Mouse (Mus musculus) heart, embryonic 12.5 days (tissue): ENCODE data around the gene Ier5. TPM values are rescaled to one million over a fixed set of nuclear protein-coding genes. Genes with fewer than 3 reads are reported as not detected.

Experiments used
- ATAC-seq: fragments of 200-750 bp; cut with Nextera tagmentation; 2 replicates; pipeline ENCODE4 v1.8.0; 2017; ENCODE audit warnings: moderate TSS enrichment, moderate library complexity; ENCODE audit not compliant: insufficient number of reproducible peaks, low FRiP score
- H3K27ac ChIP-seq: fragments of 300-500 bp; sonication (generic); 2 replicates; pipeline ENCODE4 v1.5.1; 2016; ENCODE audit warnings: mild to moderate bottlenecking, moderate library complexity; ENCODE audit not compliant: poor library complexity, severe bottlenecking
- H3K27me3 ChIP-seq: fragments of 300-500 bp; sonication (generic); replicated peaks from 2 replicates; pipeline ENCODE4 v1.6.1; 2016; ENCODE audit warnings: mild to moderate bottlenecking, moderate library complexity
- H3K36me3 ChIP-seq: fragments of 300-500 bp; sonication (generic); 2 replicates; pipeline ENCODE4 v1.6.1; 2016; ENCODE audit warnings: mild to moderate bottlenecking, moderate library complexity
- H3K4me1 ChIP-seq: fragments of 300-500 bp; sonication (generic); replicated peaks from 2 replicates; pipeline ENCODE4 v1.6.1; 2016; ENCODE audit warnings: mild to moderate bottlenecking
- H3K4me2 ChIP-seq: fragments of 300-500 bp; sonication (generic); 2 replicates; pipeline ENCODE4 v1.6.1; 2016; ENCODE audit warnings: mild to moderate bottlenecking, moderate library complexity
- H3K4me3 ChIP-seq: fragments of 300-500 bp; sonication (generic); 2 replicates; pipeline ENCODE4 v1.5.1; 2016; ENCODE audit warnings: mild to moderate bottlenecking
- H3K9ac ChIP-seq: fragments of 300-500 bp; sonication (generic); 2 replicates; pipeline ENCODE4 v1.6.1; 2016; ENCODE audit warnings: mild to moderate bottlenecking, moderate library complexity
- H3K9me3 ChIP-seq: fragments of 300-500 bp; sonication (generic); replicated peaks from 2 replicates; pipeline ENCODE4 v1.6.1; 2016; ENCODE audit warnings: mild to moderate bottlenecking, moderate library complexity
- WGBS: fragments of 180-500 bp; shearing (Covaris S2); methylation state at CpG from one replicate; pipeline ENCODE4 v1.1.7; 2016; 5-methylcytosine and 5-hydroxymethylcytosine counted together
- polyA plus RNA-seq: library from polyadenylated mRNA; unstranded; fragments of >200 nt; fragmentation: Nextera tagmentation; extraction: Ambion mirVana; gene quantifications from 2 replicates; pipeline ENCODE4 v1.2.1, GENCODE M21; 2016

The Ier5 gene
- polyA plus RNA-seq, 1 experiment from 2014 or later = 8.9 TPM

DNA sequence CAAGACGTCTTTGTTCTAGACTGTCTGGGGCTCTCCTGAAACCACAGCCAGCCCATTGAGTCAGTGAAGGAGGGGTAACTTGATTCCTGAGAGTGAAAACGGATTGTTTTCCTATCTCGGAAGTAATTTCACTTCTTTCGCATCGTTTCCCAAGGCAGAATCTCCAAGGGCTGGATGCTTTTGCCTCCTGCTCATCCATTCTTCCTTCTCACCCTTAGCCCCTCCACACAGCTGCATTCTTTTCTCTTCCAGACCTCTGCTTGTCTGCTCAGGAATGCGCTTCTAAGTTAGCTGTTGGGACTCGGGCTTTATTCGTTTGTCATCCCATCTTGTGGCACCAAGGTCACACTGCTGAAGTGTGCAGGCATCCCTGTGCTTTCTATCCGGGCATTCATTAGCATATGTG is 46.7 kb downstream of the Ier5 start:
- peaks cover 65% of the 10 kb centered on the region for H3K4me1 ChIP-seq
- H3K9me3 ChIP-seq = no peaks in the 10 kb centered on the region
- peak overlapping the region; percentile 1; the same call in 1 of the 2 replicates for H3K4me2 ChIP-seq
- no peak for ATAC-seq
- H3K36me3 ChIP-seq = no peaks in the 10 kb centered on the region
- H3K4me3 ChIP-seq = no peak overlapping the region
- 22% methylated on average over 9 of the region's 9 CpGs for WGBS
- no peak overlapping the region for H3K9ac ChIP-seq
- H3K27me3 ChIP-seq = no peaks in the 10 kb centered on the region
- H3K27ac ChIP-seq = peak overlapping the region; percentile 75

DNA sequence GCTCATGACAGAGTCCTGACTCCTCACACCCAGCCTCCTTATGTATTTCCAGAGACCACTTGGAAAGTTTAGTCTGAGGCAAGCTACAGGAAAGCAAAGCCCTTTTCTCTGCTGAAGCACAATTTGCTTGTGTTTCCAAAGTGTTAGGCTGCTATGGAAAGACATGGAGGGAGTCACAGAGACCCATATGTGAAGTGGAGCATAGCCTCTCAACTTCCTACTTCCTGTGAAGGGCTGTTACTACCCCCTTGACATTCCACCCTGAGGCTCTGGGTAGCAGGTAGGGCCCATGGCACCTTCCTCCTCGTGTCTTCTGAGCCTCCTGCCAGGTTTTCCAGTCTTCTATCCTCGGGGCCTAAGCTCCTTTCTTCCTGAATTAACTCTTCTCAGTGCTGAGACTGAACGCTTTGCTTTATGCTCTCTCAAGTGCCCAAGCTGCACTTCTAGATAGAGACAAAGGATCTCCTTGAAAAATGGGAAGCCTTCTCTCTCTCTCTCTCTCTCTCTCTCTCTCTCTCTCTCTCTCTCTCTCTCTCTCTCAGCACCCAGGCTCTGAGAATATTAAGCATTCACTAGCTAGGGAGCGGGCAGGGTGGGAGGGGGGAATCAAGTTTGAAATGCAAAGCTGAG is 47.2 kb downstream of the Ier5 start:
- H3K9me3 ChIP-seq = no peaks in the 10 kb centered on the region
- no peaks in the 10 kb centered on the region for H3K27me3 ChIP-seq
- 34% methylated on average over 4 of the region's 4 CpGs for WGBS
- 0 out of 2 replicates have a peak overlapping the region, but pooled peaks have one; percentile 1 for H3K4me2 ChIP-seq
- no peak overlapping the region for H3K4me3 ChIP-seq
- no peaks in the 10 kb centered on the region for H3K36me3 ChIP-seq
- no peak for ATAC-seq
- peak overlapping the region; percentile 33; the same call in 1 of the 2 replicates for H3K9ac ChIP-seq
- H3K4me1 ChIP-seq = peaks cover 65% of the 10 kb centered on the region
- H3K27ac ChIP-seq = peak overlapping the region; percentile 75

DNA sequence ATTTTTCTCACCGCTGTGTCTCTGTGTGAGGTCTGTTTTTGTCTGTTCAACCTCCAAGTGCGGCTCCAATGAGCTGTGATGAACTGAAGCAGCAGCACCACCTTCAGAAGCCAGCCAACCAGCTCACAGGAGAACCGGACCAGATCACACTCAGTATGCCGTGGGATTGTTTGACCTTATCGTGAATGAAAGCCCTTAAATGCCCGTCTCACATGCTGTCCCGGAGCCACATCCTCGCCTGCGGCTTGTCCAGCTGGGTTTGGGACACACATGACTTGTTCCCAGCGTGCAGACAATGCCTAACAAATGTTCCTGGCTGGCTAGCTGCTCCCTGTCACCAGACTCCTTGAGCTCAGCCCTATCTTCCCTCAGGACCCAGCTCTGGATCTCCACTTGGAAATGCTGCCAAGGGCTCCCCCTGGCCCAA is 47.7 kb downstream of the Ier5 start:
- Histone ChIP-seq H3K4me2 (0 out of 2 replicates have a peak overlapping the region, but pooled peaks have one; percentile 3), H3K9ac (0 out of 2 replicates have a peak overlapping the region, but pooled peaks have one; percentile 33), H3K27ac (peak overlapping the region; percentile 75), H3K27me3 (no peaks in the 10 kb centered on the region), H3K4me1 (peaks cover 65% of the 10 kb centered on the region), H3K4me3 (no peak overlapping the region), H3K9me3 (no peaks in the 10 kb centered on the region), H3K36me3 (no peaks in the 10 kb centered on the region)
- no peak for ATAC-seq
- 40% methylated on average over 10 of the region's 10 CpGs for WGBS

DNA sequence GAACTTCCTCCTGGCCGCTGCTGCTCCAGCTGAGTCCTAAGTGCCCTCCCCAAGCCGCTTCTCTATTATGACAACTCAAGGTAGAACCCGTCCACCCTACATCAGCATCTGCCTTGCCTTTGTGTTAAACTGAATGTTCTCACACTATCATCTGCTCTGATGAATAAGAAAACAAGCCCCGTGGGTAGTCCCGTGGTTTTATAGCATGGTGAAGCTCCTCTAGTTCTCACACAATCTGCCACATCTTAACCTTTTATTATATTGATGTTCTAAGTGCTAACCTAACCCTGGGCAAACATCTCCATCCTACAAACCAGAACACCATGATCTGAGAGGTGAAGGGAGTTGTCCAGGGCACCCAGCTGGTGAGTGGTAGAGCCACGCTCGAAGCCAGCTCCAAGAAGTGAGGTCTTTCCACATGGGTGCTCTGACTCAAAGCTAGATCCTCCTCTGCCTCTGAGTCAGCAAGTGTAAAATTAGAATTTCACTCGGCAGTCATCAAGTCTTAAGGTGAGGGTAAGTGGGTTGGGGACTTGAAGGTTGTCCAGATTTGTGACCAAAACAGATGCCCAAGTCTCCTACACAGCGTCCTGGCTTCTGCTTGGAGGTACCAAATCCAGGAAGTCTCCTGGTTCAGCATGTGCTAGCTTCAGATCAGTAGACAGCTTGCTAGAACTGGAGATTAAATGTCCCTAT is 48.4 kb downstream of the Ier5 start:
- Histone ChIP-seq H3K27ac (peak overlapping the region; percentile 75; the same call in 1 of the 2 replicates), H3K4me3 (no peak overlapping the region), H3K4me2 (no peak overlapping the region), H3K9me3 (no peaks in the 10 kb centered on the region), H3K27me3 (no peaks in the 10 kb centered on the region), H3K9ac (no peak overlapping the region), H3K36me3 (no peaks in the 10 kb centered on the region), H3K4me1 (peaks cover 62% of the 10 kb centered on the region)
- no peak for ATAC-seq
- WGBS = 79% methylated on average over 9 of the region's 9 CpGs

DNA sequence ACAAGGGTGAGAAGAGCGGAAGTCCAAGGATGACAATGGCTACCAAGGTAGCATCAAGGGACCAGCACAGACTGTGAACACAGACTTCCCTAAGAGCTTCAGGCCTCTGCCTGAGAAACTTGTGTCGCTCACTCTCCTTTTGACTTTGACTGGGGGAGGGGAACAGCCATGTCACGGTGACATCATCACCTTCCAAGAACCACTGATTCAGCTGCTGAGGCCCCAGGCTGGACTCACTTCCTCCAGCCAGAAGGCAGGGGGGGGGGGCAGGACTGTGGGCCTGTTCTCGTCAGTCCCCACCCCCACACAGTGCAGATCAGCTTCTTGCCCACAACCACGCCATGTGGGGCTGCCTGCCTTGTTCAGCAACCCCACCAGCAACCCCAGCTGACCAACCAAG is 49.3 kb downstream of the Ier5 start:
- peak; percentile 80 for ATAC-seq
- H3K4me1 ChIP-seq = peaks cover 61% of the 10 kb centered on the region

DNA sequence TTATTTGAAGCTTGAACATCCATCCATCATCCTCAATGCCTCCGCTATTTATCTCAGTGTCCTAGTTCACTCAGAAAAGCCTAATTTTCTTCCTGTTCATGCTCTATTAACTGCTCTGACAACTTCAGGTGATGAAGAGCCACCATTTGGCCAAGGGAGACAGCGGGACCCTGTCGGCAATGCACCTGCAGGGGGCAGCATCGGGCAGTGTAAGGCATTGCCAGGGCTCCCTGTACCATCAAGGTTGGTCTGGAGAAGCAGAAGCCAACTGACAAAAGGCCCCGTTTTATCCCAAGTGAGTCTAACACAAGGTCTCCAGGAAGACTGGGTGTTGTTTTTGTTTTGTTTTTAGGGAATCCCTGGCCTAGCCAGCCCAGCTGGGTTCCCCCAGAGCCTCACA is 50.5 kb downstream of the Ier5 start:
- no peaks in the 10 kb centered on the region for H3K27me3 ChIP-seq
- H3K36me3 ChIP-seq = no peaks in the 10 kb centered on the region
- peak; percentile 68; the same call in 1 of the 2 replicates for ATAC-seq
- H3K4me2 ChIP-seq = no peak overlapping the region
- no peak overlapping the region for H3K27ac ChIP-seq
- H3K9me3 ChIP-seq = no peaks in the 10 kb centered on the region
- H3K4me1 ChIP-seq = peaks cover 50% of the 10 kb centered on the region
- 6% methylated on average over 5 of the region's 5 CpGs for WGBS
- no peak overlapping the region for H3K4me3 ChIP-seq
- H3K9ac ChIP-seq = no peak overlapping the region

More for the DNA sequence above, 49.3 kb downstream of the Ier5 start:
- no peaks in the 10 kb centered on the region for H3K9me3 ChIP-seq
- H3K4me2 ChIP-seq = no peak overlapping the region
- H3K27ac ChIP-seq = peak overlapping the region; percentile 52
- no peak overlapping the region for H3K4me3 ChIP-seq
- 28% methylated on average over 5 of the region's 5 CpGs for WGBS
- no peaks in the 10 kb centered on the region for H3K36me3 ChIP-seq
- H3K27me3 ChIP-seq = no peaks in the 10 kb centered on the region
- H3K9ac ChIP-seq = peak overlapping the region; percentile 51; the same call in 1 of the 2 replicates

Other genes starting within 250 kb of the Ier5 start
- gene Cacna1e, start 215.1 kb downstream of the Ier5 start, polyA plus RNA-seq = 0.23 and 0.29 TPM in 2 replicates
- gene Mr1, start 47.2 kb upstream of the Ier5 start, polyA plus RNA-seq = 3.9 and 4.2 TPM in 2 replicates
- gene Stx6, start 59.1 kb upstream of the Ier5 start, polyA plus RNA-seq = 62.1 and 69.5 TPM in 2 replicates
- 9.0 and 9.6 TPM in 2 replicates for gene BC034090, start 144.8 kb upstream of the Ier5 start, polyA plus RNA-seq